Mouse (Mus musculus): ENCODE results near the gene Cenpt. TPM values are rescaled to one million over a fixed set of nuclear protein-coding genes. Genes with fewer than 3 reads are reported as not detected.

Gene Cenpt
- total and polyA plus RNA-seq, 3 experiments: 12.7 to 31.4 (median 14.6) TPM

DNA sequence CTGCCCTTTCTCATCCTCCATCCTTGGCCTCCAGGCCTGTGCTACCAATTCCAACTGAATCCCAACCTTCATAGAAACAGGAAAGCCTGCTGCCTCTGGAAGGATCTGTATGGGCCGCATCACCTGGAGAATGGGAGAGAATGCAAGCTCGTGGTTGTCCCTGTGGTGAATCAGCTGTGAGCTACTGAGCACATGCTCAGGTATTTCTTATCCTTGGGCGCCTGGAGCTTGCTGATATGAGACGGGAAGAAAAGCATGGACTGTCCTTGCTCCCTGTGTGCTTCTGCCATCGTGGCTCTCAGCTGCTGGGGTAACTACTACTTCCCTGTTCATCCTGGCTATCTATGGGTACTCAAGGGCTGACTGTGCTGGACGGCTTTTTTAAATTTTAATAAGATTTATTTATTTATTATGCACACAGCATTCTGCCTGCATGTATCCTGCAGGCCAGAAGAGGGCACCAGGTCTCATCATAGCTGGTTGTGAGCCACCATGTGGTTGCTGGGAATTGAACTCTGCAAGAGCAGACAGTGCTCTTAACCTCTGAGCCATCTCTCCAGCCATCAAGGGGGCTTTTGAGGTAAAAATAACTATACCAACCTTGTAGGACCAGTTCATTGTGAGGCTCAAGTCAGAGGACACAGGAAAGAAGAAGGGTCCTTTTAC is 13.4 kb upstream of the Cenpt start:
- ATAC-seq (ENCODE audit: extremely low read depth, insufficient number of reproducible peaks, low FRiP score, poor library complexity, severe bottlenecking): no peak

GRCm38 (mm10) chr8:105861951-105862350 is 8.9 kb upstream of the Cenpt start:
- peak overlapping the region; percentile 95; the same call in 1 of the 2 replicates for H3K4me3 ChIP-seq (ENCODE audit: low read depth, low read length)
- H3K27me3 ChIP-seq (ENCODE audit: insufficient read depth, low read length): no peaks in the 10 kb centered on the region
- peak; percentile 20 for DNase-seq (ENCODE audit: low spot score)
- peaks cover 63% of the 10 kb centered on the region for H3K36me3 ChIP-seq (replicated peaks)
- H3K4me1 ChIP-seq (ENCODE audit: insufficient read depth, low read depth, low read length): peaks cover 79% of the 10 kb centered on the region
- no peaks in the 10 kb centered on the region for H3K9me3 ChIP-seq (replicated peaks)
- no peak for ATAC-seq (ENCODE audit: extremely low read depth, insufficient number of reproducible peaks, low FRiP score, poor library complexity, severe bottlenecking)
- no peak for TF ChIP-seq CTCF (IDR thresholded peaks at IDR 0.05; ENCODE audit: low read depth, low read length)
- TF ChIP-seq GATA2 (IDR thresholded peaks at IDR 0.05; ENCODE audit: borderline replicate concordance, low read depth, low read length): no peak
- no peak for TF ChIP-seq GATA1 (IDR thresholded peaks at IDR 0.05; ENCODE audit: borderline replicate concordance, low read length)
- no peak for TF ChIP-seq TAL1 (conservative IDR thresholded peaks at IDR 0.05; ENCODE audit: low read depth, low read length)
- TF ChIP-seq POLR2AphosphoS5 (IDR thresholded peaks at IDR 0.05; ENCODE audit: insufficient replicate concordance, low read depth, low read length): no peak

More for the DNA sequence above, 13.4 kb upstream of the Cenpt start:
- TF ChIP-seq CTCF (IDR thresholded peaks at IDR 0.05; ENCODE audit: low read depth, low read length) (0 out of 2 replicates have a peak, but pooled peaks have one; percentile 6), GATA1 (IDR thresholded peaks at IDR 0.05; ENCODE audit: borderline replicate concordance, low read length) (no peak)
- Histone ChIP-seq H3K4me1 (ENCODE audit: insufficient read depth, low read depth, low read length) (peaks cover 78% of the 10 kb centered on the region), H3K9me3 (replicated peaks) (no peaks in the 10 kb centered on the region), H3K27me3 (ENCODE audit: insufficient read depth, low read length) (no peaks in the 10 kb centered on the region), H3K4me3 (ENCODE audit: low read depth, low read length) (no peak overlapping the region), H3K36me3 (replicated peaks) (peaks cover 90% of the 10 kb centered on the region)
- DNase-seq (ENCODE audit: low spot score): no peak

GRCm38 (mm10) chr8:105860143-105860981 is 7.3 kb upstream of the Cenpt start, which contains the start of gene Nutf2:
Nutf2 (plus strand) TSS chr8:105860580.
- ATAC-seq (ENCODE audit: extremely low read depth, insufficient number of reproducible peaks, low FRiP score, poor library complexity, severe bottlenecking): peak; percentile 92
- peaks cover 79% of the 10 kb centered on the region for H3K4me1 ChIP-seq (ENCODE audit: insufficient read depth, low read depth, low read length)
- peak within 1 kb of the TSS; percentile 95 for H3K4me3 ChIP-seq (ENCODE audit: low read depth, low read length)
- no peak for TF ChIP-seq CTCF (IDR thresholded peaks at IDR 0.05; ENCODE audit: low read depth, low read length)
- TF ChIP-seq GATA1 (IDR thresholded peaks at IDR 0.05; ENCODE audit: borderline replicate concordance, low read length): no peak
- TF ChIP-seq GATA2 (IDR thresholded peaks at IDR 0.05; ENCODE audit: borderline replicate concordance, low read depth, low read length): no peak
- TF ChIP-seq TAL1 (conservative IDR thresholded peaks at IDR 0.05; ENCODE audit: low read depth, low read length): no peak
- no peak for TF ChIP-seq POLR2AphosphoS5 (IDR thresholded peaks at IDR 0.05; ENCODE audit: insufficient replicate concordance, low read depth, low read length)
- peaks cover 58% of the 10 kb centered on the region for H3K36me3 ChIP-seq (replicated peaks)
- no peaks in the 10 kb centered on the region for H3K9me3 ChIP-seq (replicated peaks)
- no peaks in the 10 kb centered on the region for H3K27me3 ChIP-seq (ENCODE audit: insufficient read depth, low read length)
- DNase-seq (ENCODE audit: low spot score): peak; percentile 94

DNA sequence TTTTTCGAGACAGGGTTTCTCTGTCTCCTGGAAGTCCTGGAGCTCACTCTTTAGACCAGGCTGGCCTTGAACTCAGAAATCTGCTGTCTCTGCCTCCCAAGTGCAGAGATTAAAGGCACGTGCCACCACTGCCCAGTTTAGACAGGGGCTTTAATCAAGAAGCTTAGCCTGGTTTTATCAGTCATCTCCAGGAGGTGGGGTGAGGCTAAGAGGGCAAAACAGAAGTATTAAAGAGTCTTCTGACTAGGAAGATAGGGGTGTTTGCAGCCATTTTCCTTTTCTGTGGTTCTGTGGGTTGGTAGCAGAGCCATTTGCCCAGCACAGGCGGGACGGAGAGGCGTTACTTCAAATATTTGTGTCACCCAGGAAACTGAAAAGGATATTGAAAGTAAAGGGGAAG is 6.2 kb upstream of the Cenpt start:
- H3K4me1 ChIP-seq (ENCODE audit: insufficient read depth, low read depth, low read length): peaks cover 75% of the 10 kb centered on the region
- H3K4me3 ChIP-seq (ENCODE audit: low read depth, low read length): peak overlapping the region; percentile 95; the same call in 1 of the 2 replicates
- TF ChIP-seq TAL1 (conservative IDR thresholded peaks at IDR 0.05; ENCODE audit: low read depth, low read length): peak; percentile 90
- TF ChIP-seq POLR2AphosphoS5 (IDR thresholded peaks at IDR 0.05; ENCODE audit: insufficient replicate concordance, low read depth, low read length): no peak
- peaks cover 49% of the 10 kb centered on the region for H3K36me3 ChIP-seq (replicated peaks)
- DNase-seq (ENCODE audit: low spot score) (peak; percentile 70), ATAC-seq (ENCODE audit: extremely low read depth, insufficient number of reproducible peaks, low FRiP score, poor library complexity, severe bottlenecking) (peak; percentile 22; the same call in 1 of the 2 replicates)
- H3K9me3 ChIP-seq (replicated peaks): no peaks in the 10 kb centered on the region
- no peaks in the 10 kb centered on the region for H3K27me3 ChIP-seq (ENCODE audit: insufficient read depth, low read length)

- no peak for TF ChIP-seq CTCF (IDR thresholded peaks at IDR 0.05; ENCODE audit: low read depth, low read length)
- no peak for TF ChIP-seq TAL1 (conservative IDR thresholded peaks at IDR 0.05; ENCODE audit: low read depth, low read length)
- no peak for TF ChIP-seq POLR2AphosphoS5 (IDR thresholded peaks at IDR 0.05; ENCODE audit: insufficient replicate concordance, low read depth, low read length)
- no peak for TF ChIP-seq GATA1 (IDR thresholded peaks at IDR 0.05; ENCODE audit: borderline replicate concordance, low read length)
- no peak for TF ChIP-seq GATA2 (IDR thresholded peaks at IDR 0.05; ENCODE audit: borderline replicate concordance, low read depth, low read length)
- DNase-seq (ENCODE audit: low spot score) (no peak), ATAC-seq (ENCODE audit: extremely low read depth, insufficient number of reproducible peaks, low FRiP score, poor library complexity, severe bottlenecking) (no peak)
- no peaks in the 10 kb centered on the region for H3K9me3 ChIP-seq (replicated peaks)
- peaks cover 41% of the 10 kb centered on the region for H3K36me3 ChIP-seq (replicated peaks)
- H3K4me1 ChIP-seq (ENCODE audit: insufficient read depth, low read depth, low read length): peaks cover 69% of the 10 kb centered on the region
- no peak overlapping the region; the same call in 1 of the 2 replicates for H3K4me3 ChIP-seq (ENCODE audit: low read depth, low read length)
- H3K27me3 ChIP-seq (ENCODE audit: insufficient read depth, low read length): no peaks in the 10 kb centered on the region
Observed at GRCm38 (mm10) chr8:105858495-105858894, 5.4 kb upstream of the Cenpt start.

DNA sequence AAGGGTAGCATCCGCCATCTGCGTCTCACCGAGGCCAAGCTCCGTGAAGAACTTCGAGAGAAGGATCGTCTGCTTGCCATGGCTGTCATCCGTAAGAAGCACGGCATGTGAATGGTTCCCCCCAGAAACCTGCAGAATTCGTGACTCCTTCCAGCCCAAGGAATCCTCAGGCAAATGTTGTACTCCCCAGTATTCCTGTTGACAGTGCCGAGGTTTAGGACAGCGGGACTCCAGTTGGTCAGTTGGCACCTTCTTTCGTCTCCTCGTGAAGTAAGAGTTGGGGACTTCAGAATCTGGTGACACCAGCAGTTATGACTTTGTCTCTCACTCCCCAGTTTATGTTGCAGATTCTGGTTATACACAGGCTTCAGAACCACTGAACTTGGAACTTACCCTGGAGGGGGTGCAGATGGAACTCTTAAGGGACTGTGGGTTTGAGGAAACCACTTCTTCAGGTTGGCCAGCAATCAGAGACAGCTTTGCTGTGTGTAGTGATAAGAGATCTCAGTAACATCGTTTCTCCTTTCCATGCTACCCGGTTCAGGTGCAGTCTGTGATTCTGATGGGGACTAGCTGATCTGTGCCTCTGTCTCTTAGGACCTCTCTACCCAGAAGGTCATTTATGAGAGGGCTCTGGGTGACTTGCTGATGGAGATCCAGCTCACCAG is 3.2 kb upstream of the Cenpt start:
- Histone ChIP-seq H3K4me1 (ENCODE audit: insufficient read depth, low read depth, low read length) (peaks cover 57% of the 10 kb centered on the region), H3K4me3 (ENCODE audit: low read depth, low read length) (peak overlapping the region; percentile 77), H3K27me3 (ENCODE audit: insufficient read depth, low read length) (no peaks in the 10 kb centered on the region), H3K9me3 (replicated peaks) (no peaks in the 10 kb centered on the region), H3K36me3 (replicated peaks) (peaks cover 27% of the 10 kb centered on the region)
- DNase-seq (ENCODE audit: low spot score): no peak
- no peak for TF ChIP-seq GATA2 (IDR thresholded peaks at IDR 0.05; ENCODE audit: borderline replicate concordance, low read depth, low read length)
- no peak for ATAC-seq (ENCODE audit: extremely low read depth, insufficient number of reproducible peaks, low FRiP score, poor library complexity, severe bottlenecking)

All from G1E (cell line).